Mouse (Mus musculus) lung, postnatal 0 days (tissue): ENCODE data around the gene Slc18a3. TPM values are rescaled to one million over a fixed set of nuclear protein-coding genes. Genes with fewer than 3 reads are reported as not detected.

Source experiments
- ATAC-seq: fragments of 200-750 bp; cut with Nextera tagmentation; 2 replicates; pipeline ENCODE4 v1.8.0; 2017; ENCODE audit warnings: moderate library complexity
- DNase-seq: peaks from one replicate; pipeline ENCODE4 v3.0.0-alpha.2; 2016; ENCODE audit warnings: low spot score
- H3K27ac ChIP-seq: fragments of 300-500 bp; sonication (generic); 2 replicates; pipeline ENCODE4 v1.5.1; 2014; ENCODE audit warnings: antibody characterized with exemption, mild to moderate bottlenecking, low read length, mixed read lengths
- H3K27me3 ChIP-seq: fragments of 300-500 bp; sonication (generic); replicated peaks from 2 replicates; pipeline ENCODE4 v1.6.1; 2014; ENCODE audit warnings: low read length, mixed read lengths; ENCODE audit not compliant: insufficient read depth
- H3K36me3 ChIP-seq: fragments of 300-500 bp; sonication (generic); 2 replicates; pipeline ENCODE4 v1.6.1; 2014; ENCODE audit warnings: low read length, mixed read lengths; ENCODE audit not compliant: insufficient read depth
- H3K4me1 ChIP-seq: fragments of 300-500 bp; sonication (generic); 2 replicates; pipeline ENCODE4 v1.6.1; 2014; ENCODE audit warnings: antibody characterized with exemption, low read depth, low read length, mixed read lengths; ENCODE audit not compliant: insufficient read depth
- H3K4me2 ChIP-seq: fragments of 300-500 bp; sonication (generic); replicated peaks from 2 replicates; pipeline ENCODE4 v1.6.1; 2014; ENCODE audit warnings: low read depth, mild to moderate bottlenecking, low read length, moderate library complexity, mixed read lengths
- H3K4me3 ChIP-seq: fragments of 300-500 bp; sonication (generic); 2 replicates; pipeline ENCODE4 v1.5.1; 2014; ENCODE audit warnings: low read depth, low read length
- H3K9ac ChIP-seq: fragments of 300-500 bp; sonication (generic); replicated peaks from 2 replicates; pipeline ENCODE4 v1.6.1; 2014; ENCODE audit warnings: low read depth, mild to moderate bottlenecking
- H3K9me3 ChIP-seq: fragments of 300-500 bp; sonication (generic); 2 replicates; pipeline ENCODE4 v1.6.1; 2016; ENCODE audit warnings: low read length, mixed read lengths
- CTCF ChIP-seq: IDR thresholded peaks from 2 replicates; pipeline ENCODE4 v1.5.1; 2016; ENCODE audit warnings: antibody characterized with exemption, mild to moderate bottlenecking
- EP300 ChIP-seq: IDR thresholded peaks from 2 replicates; pipeline ENCODE4 v1.6.1; 2016; ENCODE audit warnings: antibody characterized with exemption, mild to moderate bottlenecking, control low read depth
- WGBS: fragments of 180-500 bp; shearing (Covaris S2); extraction: QIAGEN DNeasy Blood & Tissue Kit; methylation state at CpG from one replicate; pipeline ENCODE4 v1.1.7; 2014; 5-methylcytosine and 5-hydroxymethylcytosine counted together
- polyA plus RNA-seq: library from polyadenylated mRNA; unstranded; fragments of >200 nt; fragmentation: Nextera tagmentation; extraction: Ambion mirVana; gene quantifications from 2 replicates; pipeline ENCODE4 v1.2.1, GENCODE M21; 2015

Gene Slc18a3
- 0.07 TPM in 1 of 2 replicates, not detected in the other for polyA plus RNA-seq

DNA sequence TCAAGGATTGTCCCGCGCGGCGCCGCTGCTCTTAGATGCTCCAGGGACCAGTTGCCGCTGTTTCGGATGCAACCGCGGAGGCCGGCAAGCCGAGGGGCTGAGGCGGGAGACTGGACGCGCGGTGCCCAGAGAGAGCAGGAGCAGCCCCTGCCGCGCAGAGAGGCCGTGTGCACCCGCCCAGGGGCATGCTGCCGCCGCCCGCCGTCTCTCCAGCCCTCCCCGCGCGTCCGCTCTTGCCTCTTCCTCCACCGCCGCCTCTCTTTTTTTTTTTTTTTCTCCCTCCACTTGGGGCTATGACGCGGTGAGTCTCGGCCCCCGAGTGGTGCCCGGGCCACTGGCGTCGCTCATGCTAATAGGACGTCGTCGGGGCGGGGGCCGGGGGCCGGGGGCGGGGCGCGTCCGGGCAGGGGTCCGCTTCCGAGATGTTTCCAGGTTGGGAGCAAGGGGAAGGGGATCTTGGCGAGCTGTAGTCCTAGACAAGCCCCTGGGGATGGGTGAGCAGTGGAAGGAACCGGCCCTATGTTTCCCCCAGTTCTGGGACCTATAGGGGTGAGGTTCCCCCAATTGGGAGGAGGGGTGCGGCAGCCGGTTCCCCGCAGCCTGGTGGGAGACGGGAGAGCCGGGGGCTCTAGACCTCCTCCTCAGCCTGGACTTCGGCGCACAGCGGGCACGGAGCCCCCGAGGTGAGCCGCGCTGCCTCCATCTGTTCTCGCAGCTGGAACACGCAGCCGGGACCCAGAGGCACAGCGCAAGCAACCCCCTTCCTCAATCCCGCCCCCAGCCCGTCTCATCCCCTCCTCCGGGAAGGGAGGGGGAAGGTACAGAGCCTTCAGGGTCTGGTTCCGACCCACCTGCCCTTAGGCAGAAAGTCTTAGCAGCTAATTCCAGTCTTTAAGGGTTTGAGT lies at the start of gene Slc18a3:
Gene Slc18a3 (minus strand): TSS at position 250 of the 905 bp plus-strand sequence.
- no peak for ATAC-seq
- no peak for DNase-seq
- 4% methylated on average over 45 of the region's 70 CpGs for WGBS
- H3K27me3 ChIP-seq: peaks cover 59% of the 10 kb centered on the region
- H3K36me3 ChIP-seq: no peaks in the 10 kb centered on the region
- H3K4me2 ChIP-seq: peak within 1 kb of the TSS; percentile 22
- H3K27ac ChIP-seq: no peak within 1 kb of the TSS
- no peak for TF ChIP-seq EP300
- TF ChIP-seq CTCF: no peak
- H3K9me3 ChIP-seq: no peaks in the 10 kb centered on the region
- peak within 1 kb of the TSS; percentile 15; the same call in 1 of the 2 replicates for H3K4me3 ChIP-seq
- H3K9ac ChIP-seq: no peak within 1 kb of the TSS
- H3K4me1 ChIP-seq: no peaks in the 10 kb centered on the region

DNA sequence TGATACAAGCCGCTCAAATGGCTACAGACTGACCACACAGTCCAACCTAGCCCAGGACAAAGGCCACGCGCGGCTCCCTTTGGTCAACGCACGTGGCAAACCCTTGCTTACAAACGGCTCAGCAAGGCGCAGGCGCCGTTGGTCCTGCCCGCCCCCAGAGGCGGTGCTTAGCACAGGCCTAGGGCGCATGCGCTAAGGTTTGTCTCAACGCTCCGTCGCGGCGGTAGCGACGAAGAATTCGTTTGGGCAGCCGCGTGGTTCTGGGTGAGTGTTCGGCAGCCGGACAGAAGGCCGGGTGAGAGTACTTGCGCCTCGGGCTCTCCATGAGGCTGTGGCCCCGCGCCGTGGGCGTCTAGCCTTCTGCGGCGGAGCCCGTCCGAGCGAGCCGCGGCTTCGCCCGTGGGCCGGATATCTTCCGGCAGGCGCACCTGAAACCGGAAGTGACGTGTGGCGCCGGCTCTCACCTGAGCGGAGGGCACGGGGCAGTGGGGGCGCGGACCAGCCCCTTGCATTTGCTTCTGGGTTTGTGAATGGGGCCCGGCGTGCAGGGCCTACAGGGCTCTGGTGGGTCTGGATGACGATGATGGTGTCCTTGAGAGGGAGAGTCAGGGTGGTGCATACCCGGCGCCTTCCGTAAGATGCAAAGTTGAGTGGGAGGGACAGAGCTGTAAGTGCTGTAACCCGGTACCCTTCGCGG lies 48.8 kb upstream of the Slc18a3 start, which contains the start of gene Ercc6:
Gene Ercc6 (plus strand): TSS at position 186 of the 697 bp plus-strand sequence.
- no peak for TF ChIP-seq EP300
- TF ChIP-seq CTCF: peak; percentile 43
- WGBS: under 1% methylated on average over 60 of the region's 62 CpGs
- ATAC-seq: peak; percentile 94

GRCm38 (mm10) chr14:32512912-32513311 lies 48.3 kb upstream of the Slc18a3 start:
- Histone ChIP-seq H3K36me3 (no peaks in the 10 kb centered on the region), H3K27me3 (no peaks in the 10 kb centered on the region), H3K9ac (no peak overlapping the region), H3K4me1 (no peaks in the 10 kb centered on the region; the same call in 1 of the 2 replicates), H3K27ac (no peak overlapping the region), H3K4me3 (no peak overlapping the region; the same call in 1 of the 2 replicates), H3K4me2 (peak overlapping the region; percentile 92; the same call in 1 of the 2 replicates), H3K9me3 (no peaks in the 10 kb centered on the region)
- no peak for TF ChIP-seq CTCF
- TF ChIP-seq EP300: no peak
- ATAC-seq (no peak), DNase-seq (no peak)
- WGBS: 42% methylated on average over 9 of the region's 9 CpGs

More for the DNA sequence above, 48.8 kb upstream of the Slc18a3 start, which contains the start of gene Ercc6:
- peak; percentile 96 for DNase-seq
- Histone ChIP-seq H3K36me3 (no peaks in the 10 kb centered on the region), H3K27ac (peak within 1 kb of the TSS; percentile 71), H3K4me1 (no peaks in the 10 kb centered on the region; the same call in 1 of the 2 replicates), H3K4me2 (peak within 1 kb of the TSS; percentile 92), H3K9me3 (no peaks in the 10 kb centered on the region), H3K27me3 (no peaks in the 10 kb centered on the region), H3K4me3 (peak within 1 kb of the TSS; percentile 62), H3K9ac (peak within 1 kb of the TSS; percentile 67)

GRCm38 (mm10) chr14:32509443-32509961 lies 44.9 kb upstream of the Slc18a3 start:
- no peaks in the 10 kb centered on the region for H3K4me1 ChIP-seq
- H3K27me3 ChIP-seq: no peaks in the 10 kb centered on the region
- no peak overlapping the region for H3K4me2 ChIP-seq
- TF ChIP-seq EP300: peak; percentile 66
- no peak; the same call in 1 of the 2 replicates for TF ChIP-seq CTCF
- H3K36me3 ChIP-seq: no peaks in the 10 kb centered on the region
- H3K27ac ChIP-seq: no peak overlapping the region
- no peak overlapping the region for H3K9ac ChIP-seq
- H3K9me3 ChIP-seq: no peaks in the 10 kb centered on the region
- DNase-seq (peak; percentile 58), ATAC-seq (peak; percentile 59)
- 68% methylated on average over 6 of the region's 6 CpGs for WGBS
- H3K4me3 ChIP-seq: no peak overlapping the region

- TF ChIP-seq EP300 (no peak), CTCF (no peak)
- peak; percentile 10 for DNase-seq
- Histone ChIP-seq H3K4me1 (no peaks in the 10 kb centered on the region), H3K27ac (no peak overlapping the region), H3K4me3 (no peak overlapping the region), H3K9ac (no peak overlapping the region), H3K27me3 (no peaks in the 10 kb centered on the region), H3K9me3 (no peaks in the 10 kb centered on the region), H3K4me2 (no peak overlapping the region), H3K36me3 (no peaks in the 10 kb centered on the region)
- no peak for ATAC-seq
- 34% methylated on average over 10 of the region's 10 CpGs for WGBS
Measured at GRCm38 (mm10) chr14:32508105-32508835, 43.6 kb upstream of the Slc18a3 start.
